Mouse (Mus musculus) ZHBTc4 (cell line): Measurements from ENCODE around the gene Gm49384.
A peak's percentile ranks its signal among the peaks of the same experiment; 100 is the strongest.

ENCODE experiments used
- DNase-seq: peaks from one replicate; pipeline ENCODE4 v3.0.0-alpha.2; 2011; ENCODE audit warnings: low read depth, low spot score

Gm49384 gene

DNA sequence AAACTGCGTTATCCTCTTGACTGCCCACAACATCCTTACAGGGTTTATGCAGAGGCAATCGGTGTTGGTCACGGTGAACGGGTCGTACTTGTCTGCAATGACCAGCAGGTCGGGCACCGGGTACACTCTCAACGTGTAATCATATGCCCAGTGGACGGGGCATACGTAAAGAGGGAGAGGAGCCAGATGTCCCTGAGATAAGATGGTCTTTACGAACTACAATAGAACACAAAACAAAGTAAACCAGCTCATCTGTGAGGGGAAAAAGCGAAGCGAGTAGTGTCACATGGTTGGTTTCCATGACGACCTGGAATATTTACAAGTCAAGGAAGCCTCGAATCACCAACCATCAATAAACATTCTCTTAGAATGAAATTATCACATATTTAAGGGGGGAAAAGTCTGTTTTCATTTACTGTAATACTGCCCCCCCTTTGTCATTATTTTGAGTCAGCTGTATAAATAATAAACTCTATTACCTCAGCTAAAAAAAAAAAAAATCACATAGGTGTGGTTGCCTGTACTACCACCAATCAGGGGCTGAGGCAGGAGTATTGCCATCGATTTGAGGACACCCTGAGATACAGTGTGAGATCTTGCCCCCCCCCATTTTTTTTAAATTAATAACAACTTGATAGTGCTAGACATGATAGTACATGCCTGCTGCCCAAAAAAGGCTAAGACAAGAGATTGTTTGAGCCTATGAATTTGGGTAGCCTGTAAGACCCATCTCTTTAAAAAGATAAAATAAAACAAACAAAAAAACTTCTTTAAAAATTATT, at the start of gene Gm49384:
Gene Gm49384 (minus strand): TSS at position 216 of the 782 bp plus-strand sequence.
- DNase-seq, result peak; percentile 54

DNA sequence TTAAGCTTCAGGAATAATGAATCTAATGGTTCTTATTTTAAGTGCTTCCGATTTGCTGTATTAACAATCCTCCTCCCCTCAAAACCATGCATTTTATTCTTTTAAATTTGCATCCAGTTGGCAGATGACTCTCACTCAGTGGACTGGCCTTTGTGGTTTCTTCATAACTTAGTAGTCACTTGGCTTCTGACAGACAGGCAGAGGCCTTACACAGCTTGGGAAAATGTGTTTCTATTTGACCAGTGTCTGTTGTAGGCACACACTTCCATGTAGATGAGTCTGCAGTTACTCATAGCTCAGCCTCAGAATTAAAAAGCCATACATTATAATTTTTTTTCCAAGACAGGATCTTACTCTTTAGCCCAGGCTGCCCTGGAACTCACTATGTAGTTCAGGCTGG, 49.7 kb upstream of the Gm49384 start:
- no peak for DNase-seq

DNA sequence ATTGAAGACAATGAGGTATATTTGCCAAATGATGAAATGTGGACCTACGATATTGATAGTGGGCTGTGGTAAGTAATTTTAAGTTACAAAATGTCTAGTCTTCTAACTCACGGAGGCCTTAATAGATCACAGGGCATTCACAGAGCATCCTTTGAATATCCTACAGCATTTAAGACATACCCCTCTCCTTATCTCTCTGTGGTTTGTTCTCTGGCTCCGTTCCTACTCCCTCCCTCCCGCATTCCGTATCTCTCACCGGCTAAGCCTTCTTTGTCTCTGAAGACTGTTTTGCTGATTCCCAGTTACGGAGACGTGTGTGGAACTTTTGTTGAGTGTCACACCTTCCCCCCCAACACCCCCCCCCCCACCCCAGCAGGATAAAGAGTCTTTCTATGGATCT, 46.7 kb upstream of the Gm49384 start:
- no peak for DNase-seq

GRCm38 (mm10) chr12:69249766-69250165, 45.7 kb upstream of the Gm49384 start:
- DNase-seq, result no peak

- peak; percentile 52 for DNase-seq
Measured at GRCm38 (mm10) chr12:69241771-69242431, 37.8 kb upstream of the Gm49384 start.

- no peak for DNase-seq
Measured at GRCm38 (mm10) chr12:69241405-69241770, 37.3 kb upstream of the Gm49384 start.

- no peak for DNase-seq
Measured at GRCm38 (mm10) chr12:69240876-69241275, 36.8 kb upstream of the Gm49384 start, which contains the start of gene Klhdc1. TSS of gene Klhdc1 (plus strand) at chr12:69241176.

- no peak for DNase-seq
Measured at GRCm38 (mm10) chr12:69238284-69238683, 34.2 kb upstream of the Gm49384 start.

DNA sequence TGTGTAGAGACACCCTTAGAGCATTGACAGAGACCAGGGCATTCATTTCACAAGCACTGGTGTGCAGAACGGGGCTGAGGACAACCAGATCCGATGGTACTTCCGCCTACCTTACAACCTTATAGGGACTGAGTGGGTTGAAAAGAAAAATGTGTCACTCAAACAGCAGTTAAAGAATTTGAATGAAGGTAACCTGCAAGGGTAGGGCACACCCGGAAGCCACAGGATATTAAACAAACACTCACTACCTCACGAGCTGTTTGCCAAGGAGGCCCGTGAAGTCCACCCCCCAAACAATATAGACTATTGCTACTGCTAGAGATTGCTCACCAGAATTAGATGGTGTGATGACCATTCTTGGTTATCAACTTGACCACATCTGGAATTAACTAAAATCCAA, 31.7 kb upstream of the Gm49384 start:
- no peak for DNase-seq

DNA sequence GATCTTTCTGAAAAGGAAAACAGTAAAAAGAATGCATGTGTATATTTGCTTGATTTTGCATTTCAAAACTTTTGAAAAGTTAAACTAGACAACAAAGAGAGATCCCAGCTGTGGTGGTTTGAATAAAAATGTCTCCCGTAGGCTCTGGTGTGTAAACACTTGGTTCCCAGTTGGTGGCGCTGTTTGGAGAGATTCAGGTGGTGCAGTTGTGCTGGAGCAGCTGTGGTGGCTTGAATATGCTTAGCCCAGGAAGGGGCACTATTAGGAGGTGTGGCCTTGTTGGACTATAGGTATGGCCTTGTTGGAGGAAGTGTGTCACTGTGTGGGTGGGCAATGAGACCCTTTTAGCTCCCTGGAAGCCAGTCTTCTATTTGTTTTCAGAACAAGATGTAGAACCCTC, 25.2 kb upstream of the Gm49384 start:
- peak; percentile 89 for DNase-seq

DNA sequence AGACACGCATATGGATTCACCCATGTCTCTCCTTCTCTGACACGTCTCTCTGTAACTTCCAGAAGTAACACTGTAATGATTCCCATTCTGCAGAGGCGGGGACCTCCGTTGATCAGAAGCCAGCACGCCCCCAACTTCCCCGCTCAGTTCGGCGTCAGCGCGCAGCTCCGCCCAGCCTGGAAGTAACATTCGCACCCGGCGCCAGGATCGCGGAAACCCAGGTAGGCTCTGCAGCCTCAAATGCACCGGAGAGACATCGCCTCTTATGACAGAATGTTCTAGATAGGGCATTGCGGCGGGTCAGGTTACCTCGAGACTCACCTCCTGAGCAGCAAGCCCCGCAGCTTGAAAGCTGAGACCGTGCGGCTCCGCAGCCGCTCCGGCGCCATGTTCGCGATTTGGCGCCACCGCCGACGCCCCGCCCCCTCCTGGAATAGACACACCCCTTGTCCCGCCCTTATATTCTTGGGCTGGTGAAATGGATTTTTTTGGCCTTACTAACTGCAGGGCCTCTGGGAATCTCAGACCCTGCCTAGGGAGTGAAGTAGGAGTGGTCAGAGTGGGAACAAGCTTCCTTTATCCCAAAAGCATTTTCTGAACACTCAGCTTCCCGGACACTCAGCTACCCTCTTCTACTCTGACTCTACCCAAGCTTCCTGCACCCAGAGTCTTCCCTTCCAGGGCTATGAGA, 23.9 kb upstream of the Gm49384 start, which contains the start of gene Pole2:
Gene Pole2 (minus strand): TSS at position 420 of the 691 bp plus-strand sequence.
- peak; percentile 92 for DNase-seq

DNA sequence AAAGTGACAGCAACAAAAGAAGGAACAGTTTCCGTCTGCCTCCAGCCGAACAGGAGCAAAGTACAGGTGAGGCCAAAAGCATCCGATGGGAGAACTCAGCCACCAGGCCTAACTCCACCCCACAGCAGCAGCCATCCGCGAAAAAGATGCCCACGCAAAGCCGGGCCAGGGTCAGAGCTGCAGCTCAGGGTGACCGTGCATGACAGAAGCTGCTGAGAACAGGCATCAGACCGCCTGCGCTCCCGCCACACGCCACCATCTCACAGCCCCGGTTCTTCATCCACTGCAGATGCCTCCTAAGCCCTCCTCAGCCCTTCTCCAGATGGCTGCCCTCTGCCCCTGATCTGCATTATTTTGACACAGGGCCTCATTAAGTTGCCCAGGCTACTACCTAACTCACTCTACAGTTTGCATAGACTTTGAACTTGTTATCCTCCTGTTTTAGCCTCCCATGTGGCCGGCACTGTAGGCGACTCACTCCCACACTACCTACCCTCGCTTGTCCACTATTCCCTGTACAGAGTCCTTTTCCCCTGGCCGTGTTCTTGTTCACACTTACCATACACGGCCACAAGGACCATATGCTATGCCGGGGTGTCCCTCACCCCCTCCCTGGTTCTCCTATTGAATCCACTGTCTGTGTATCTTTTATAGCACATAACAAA, 16.7 kb upstream of the Gm49384 start:
- DNase-seq, result peak; percentile 16

DNA sequence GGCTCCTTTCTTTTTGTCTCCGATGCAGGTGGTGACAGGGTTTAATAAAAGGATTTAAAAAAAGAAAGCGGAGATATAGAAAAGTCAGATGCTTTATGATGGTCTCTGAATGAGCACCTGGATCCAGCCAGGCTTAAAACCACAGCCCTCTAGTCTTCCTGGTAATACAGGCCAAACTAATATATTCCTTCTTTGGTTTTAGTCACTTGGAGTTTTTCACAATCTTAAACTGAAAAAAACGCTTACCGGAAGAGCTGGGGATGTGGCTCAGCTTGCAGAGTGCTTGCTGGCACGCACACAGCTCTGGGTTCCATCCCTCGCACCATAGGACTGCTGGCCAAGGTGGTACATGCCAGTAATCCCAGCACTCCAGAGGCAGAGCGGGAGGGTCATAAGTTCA, 12.5 kb upstream of the Gm49384 start:
- DNase-seq, result no peak

DNA sequence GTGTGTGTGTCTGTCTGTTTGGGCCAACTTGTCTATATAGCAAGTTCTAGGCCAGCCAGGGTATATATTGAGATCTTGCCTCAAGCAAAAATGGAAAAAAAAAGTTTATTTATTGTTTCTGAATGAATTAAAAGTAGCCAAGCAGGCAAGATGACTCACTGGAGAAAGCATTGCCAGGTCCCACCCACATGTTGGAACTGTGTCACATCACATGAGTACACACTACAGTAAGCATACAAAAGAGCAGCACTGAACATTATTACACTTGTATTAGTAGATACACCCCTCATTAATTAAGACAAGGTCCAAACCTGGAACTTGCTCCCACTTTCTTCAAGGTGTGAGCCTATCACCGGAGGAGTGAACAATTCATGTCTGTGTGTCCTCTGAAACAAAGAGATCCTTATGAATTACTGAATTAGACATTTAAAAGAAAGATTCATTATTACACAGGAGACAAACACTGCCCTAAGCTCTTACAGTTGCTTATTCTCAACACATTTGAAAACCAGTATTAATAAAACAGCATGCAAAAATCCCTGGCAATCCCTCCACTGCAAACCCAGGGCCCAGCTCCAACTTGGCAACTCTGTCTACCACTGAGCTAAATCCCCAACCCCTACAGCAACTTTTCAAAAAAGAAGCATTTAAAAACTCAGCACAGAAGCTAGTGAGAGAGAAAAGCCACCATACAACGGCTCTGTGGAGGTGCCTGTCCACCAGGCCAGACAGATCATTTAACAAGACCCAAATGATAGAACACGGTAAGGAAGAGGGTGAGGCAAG, 11.1 kb upstream of the Gm49384 start:
- DNase-seq, result no peak

DNA sequence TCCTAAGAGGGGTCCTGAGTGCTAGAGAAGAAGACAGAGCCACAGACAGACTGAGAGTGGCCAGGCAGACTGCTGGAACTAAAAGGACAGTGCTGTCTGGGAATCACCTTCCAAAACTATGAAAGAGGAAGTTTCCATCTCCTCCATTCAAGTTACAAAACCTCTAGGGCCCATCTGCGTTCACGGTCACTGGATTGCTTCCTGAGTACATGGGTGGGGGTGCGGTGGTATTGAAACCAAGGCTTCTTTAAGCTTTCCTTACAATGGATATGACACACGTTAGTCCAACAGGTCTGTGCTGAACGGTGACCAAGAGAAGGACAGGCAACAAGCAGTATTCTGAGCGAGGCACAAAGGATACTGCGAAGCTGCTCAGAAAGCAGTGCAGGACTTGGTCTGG, 10.3 kb upstream of the Gm49384 start:
- DNase-seq, result no peak

- no peak for DNase-seq
Measured at GRCm38 (mm10) chr12:69213186-69213777, 9.2 kb upstream of the Gm49384 start.

- DNase-seq, result peak; percentile 48
Measured at GRCm38 (mm10) chr12:69211057-69211456, 7.0 kb upstream of the Gm49384 start.

DNA sequence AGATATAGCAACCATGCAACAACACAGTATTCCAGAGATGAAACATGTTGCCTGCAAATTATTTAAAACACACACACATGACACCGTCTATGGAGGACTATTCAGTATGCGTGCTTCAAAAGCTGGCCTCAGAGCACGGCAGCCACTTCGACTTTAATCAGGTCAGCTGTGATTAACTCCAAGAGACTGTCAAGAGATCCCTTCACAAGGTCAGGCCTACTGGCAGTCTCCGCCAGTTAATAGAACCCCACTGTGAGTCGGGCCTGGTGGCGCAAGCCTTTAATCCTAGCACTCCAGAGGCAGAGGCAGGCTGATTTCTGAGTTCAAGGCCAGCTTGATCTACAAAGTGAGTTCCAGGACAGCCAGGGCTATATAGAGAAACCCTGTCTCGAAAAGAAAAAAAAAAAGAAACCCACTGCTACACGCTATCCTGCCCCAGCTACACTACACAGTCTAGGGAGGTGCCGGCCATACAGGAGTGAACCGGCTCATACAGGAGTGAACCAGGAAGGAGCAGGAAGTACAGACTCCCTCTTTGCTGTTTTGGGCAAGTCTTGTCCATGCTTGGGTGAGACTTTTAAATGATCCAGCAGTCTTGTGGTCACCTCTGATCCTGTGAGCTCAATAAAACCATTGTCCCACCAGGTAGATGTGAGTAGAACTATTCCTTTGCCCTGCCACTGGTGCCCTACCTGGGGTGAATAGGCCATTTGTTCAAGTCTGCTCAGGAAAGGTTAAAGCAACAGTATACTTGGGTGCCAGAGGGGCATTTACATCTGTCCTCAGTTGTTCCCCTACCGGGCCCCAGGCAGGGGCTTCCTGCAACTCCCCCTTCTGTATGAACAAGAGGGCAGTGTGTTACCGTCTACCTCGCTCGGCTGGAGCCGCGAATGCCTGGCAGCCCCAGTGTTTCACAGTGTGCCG, 6.3 kb upstream of the Gm49384 start:
- peak; percentile 93 for DNase-seq

GRCm38 (mm10) chr12:69208520-69208919, 4.5 kb upstream of the Gm49384 start:
- peak; percentile 57 for DNase-seq

DNA sequence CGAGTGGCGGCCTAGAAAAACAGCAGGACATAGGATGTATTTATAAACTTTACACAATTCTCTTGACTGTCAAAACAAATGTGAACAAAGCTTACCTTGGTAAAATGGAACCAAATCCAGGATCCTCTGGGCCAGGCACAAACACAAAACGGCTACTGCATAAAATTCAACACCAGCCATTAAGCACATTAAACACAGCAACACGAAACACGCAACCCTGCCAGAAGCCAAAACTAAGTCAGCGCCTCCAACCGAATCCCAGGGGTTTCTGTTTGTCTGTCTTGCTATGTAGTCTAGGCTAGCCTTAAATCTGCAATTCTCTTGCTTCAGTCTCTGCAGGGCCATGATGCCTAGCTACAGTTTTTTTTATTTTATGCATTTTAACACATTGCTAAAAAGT, 3.9 kb upstream of the Gm49384 start:
- no peak for DNase-seq
